Mouse (Mus musculus): ENCODE data around the gene Oxct2a. TPM values are rescaled to one million over a fixed set of nuclear protein-coding genes. Genes with fewer than 3 reads are reported as not detected.
"Not testable (repeated sequence)": the region's sequence is repeated elsewhere in the genome, so short reads cannot be mapped to it uniquely, and the experiment has no call there.

Gene Oxct2a
- total and polyA plus RNA-seq, 3 experiments = 0.04 TPM; not detected in 2

DNA sequence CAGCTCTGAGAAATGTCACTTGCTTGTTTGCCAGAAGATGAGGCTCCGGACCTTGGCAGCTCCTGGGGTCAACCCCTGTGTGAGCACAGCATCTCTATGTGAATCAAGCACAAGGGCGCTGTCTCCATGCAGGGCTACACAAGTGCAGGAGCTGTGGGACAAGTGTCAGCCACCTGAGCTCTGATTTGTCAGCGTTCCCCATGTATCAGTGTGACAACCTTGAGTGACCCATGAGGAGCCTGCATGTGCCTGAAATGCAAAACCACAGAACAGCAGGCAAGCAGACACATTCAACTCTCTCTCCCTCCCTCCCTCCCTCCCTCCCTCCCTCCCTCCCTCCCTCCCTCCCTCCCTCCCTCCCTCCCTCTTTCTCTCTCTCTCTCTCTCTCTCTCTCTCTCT, 4.2 kb upstream of the Oxct2a start:
- Histone ChIP-seq H3K36me3 (ENCODE audit: control insufficient read depth in 1 of 2, insufficient read depth in 2 of 2, low read length in 2 of 2) (no peaks in the 10 kb centered on the region), H3K4me1 (ENCODE audit: control insufficient read depth in 1 of 2, insufficient read depth in 2 of 2, low read length in 2 of 2) (no peaks in the 10 kb centered on the region), H3K79me2 (ENCODE audit: control insufficient read depth, insufficient read depth, low read length, poor library complexity) (no peaks in the 10 kb centered on the region), H3K27me3 (ENCODE audit: control insufficient read depth in 1 of 2, insufficient read depth in 2 of 2, low read length in 2 of 2) (no peaks in the 10 kb centered on the region), H3K4me3 (ENCODE audit: control insufficient read depth in 1 of 2, insufficient read depth in 1 of 2, low read depth in 2 of 2, low read length in 2 of 2) (no peak overlapping the region), H3K9ac (ENCODE audit: control insufficient read depth, low read depth, low read length, poor library complexity, severe bottlenecking) (no peak overlapping the region), H3K27ac (ENCODE audit: control insufficient read depth, low read depth, low read length) (no peak overlapping the region), H3K9me3 (replicated peaks; ENCODE audit: insufficient read depth, low read length) (no peaks in the 10 kb centered on the region)
- TF ChIP-seq POLR2A (IDR thresholded peaks at IDR 0.05; ENCODE audit: control insufficient read depth in 1 of 2, insufficient read depth in 1 of 2, low read depth in 1 of 2, low read length in 2 of 2, poor library complexity in 1 of 2) = no peak
- no peak for TF ChIP-seq TCF12 (IDR thresholded peaks at IDR 0.05; ENCODE audit: low read depth, low read length)
- no peak for TF ChIP-seq SIN3A (IDR thresholded peaks at IDR 0.05; ENCODE audit: low read length)
- TF ChIP-seq ZMIZ1 (IDR thresholded peaks at IDR 0.05; ENCODE audit: low read depth, low read length) = no peak
- TF ChIP-seq POLR2AphosphoS2 (IDR thresholded peaks at IDR 0.05; ENCODE audit: low read length) = no peak
- no peak for TF ChIP-seq NELFE (IDR thresholded peaks at IDR 0.05; ENCODE audit: low read depth, low read length)
- no peak for TF ChIP-seq ELF1 (IDR thresholded peaks at IDR 0.05; ENCODE audit: low read depth, low read length)
- no peak for TF ChIP-seq MYB (IDR thresholded peaks at IDR 0.05; ENCODE audit: low read depth, low read length)
- no peak for TF ChIP-seq MAFK (IDR thresholded peaks at IDR 0.05; ENCODE audit: borderline replicate concordance, low read depth, low read length)
- no peak for TF ChIP-seq ETS1 (IDR thresholded peaks at IDR 0.05; ENCODE audit: low read depth, low read length)
- no peak for TF ChIP-seq RAD21 (IDR thresholded peaks at IDR 0.05; ENCODE audit: low read depth, low read length)
- TF ChIP-seq POLR2AphosphoS5 (IDR thresholded peaks at IDR 0.05; ENCODE audit: borderline replicate concordance, low read depth, low read length) = no peak
- no peak for TF ChIP-seq GABPA (IDR thresholded peaks at IDR 0.05; ENCODE audit: low read depth, low read length)
- no peak for TF ChIP-seq ZNF384 (IDR thresholded peaks at IDR 0.05; ENCODE audit: low read depth, low read length)
- TF ChIP-seq CHD1 (IDR thresholded peaks at IDR 0.05; ENCODE audit: low read depth, low read length) = no peak
- TF ChIP-seq ZKSCAN1 (IDR thresholded peaks at IDR 0.05; ENCODE audit: low read depth, low read length) = no peak
- TF ChIP-seq MEF2A (IDR thresholded peaks at IDR 0.05; ENCODE audit: extremely low read depth, insufficient replicate concordance, low read depth, low read length, poor library complexity, severe bottlenecking) = no peak
- no peak for TF ChIP-seq KAT2A (conservative IDR thresholded peaks at IDR 0.05; ENCODE audit: low read depth, low read length)
- no peak for DNase-seq (ENCODE audit: low read depth, low spot score)

DNA sequence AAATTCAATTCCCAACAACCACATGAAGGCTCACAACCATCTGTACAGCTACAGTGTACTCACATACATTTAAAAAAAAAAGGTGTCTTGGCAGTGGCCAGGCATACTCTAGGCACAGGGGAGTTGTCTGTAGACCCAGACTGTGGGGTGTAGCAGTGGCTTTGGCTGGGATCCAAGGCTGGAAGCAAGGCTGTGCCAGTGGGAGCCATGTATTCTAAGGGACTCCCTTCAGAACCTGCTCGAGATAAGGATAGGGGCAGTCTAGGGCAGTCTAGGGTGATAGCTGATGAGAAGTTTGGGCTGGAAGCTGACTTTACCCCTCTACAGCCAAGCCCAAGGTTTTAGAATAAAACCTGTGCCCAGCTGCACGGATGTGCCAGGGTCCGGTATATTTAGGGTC, 2.7 kb upstream of the Oxct2a start:
- Histone ChIP-seq H3K9me3 (replicated peaks; ENCODE audit: insufficient read depth, low read length) (no peaks in the 10 kb centered on the region), H3K4me3 (ENCODE audit: control insufficient read depth in 1 of 2, insufficient read depth in 1 of 2, low read depth in 2 of 2, low read length in 2 of 2) (no peak overlapping the region), H3K9ac (ENCODE audit: control insufficient read depth, low read depth, low read length, poor library complexity, severe bottlenecking) (no peak overlapping the region), H3K27ac (ENCODE audit: control insufficient read depth, low read depth, low read length) (no peak overlapping the region), H3K4me1 (ENCODE audit: control insufficient read depth in 1 of 2, insufficient read depth in 2 of 2, low read length in 2 of 2) (no peaks in the 10 kb centered on the region), H3K27me3 (ENCODE audit: control insufficient read depth in 1 of 2, insufficient read depth in 2 of 2, low read length in 2 of 2) (no peaks in the 10 kb centered on the region), H3K36me3 (ENCODE audit: control insufficient read depth in 1 of 2, insufficient read depth in 2 of 2, low read length in 2 of 2) (no peaks in the 10 kb centered on the region), H3K79me2 (ENCODE audit: control insufficient read depth, insufficient read depth, low read length, poor library complexity) (no peaks in the 10 kb centered on the region)
- no peak for DNase-seq (ENCODE audit: low read depth, low spot score)
- TF ChIP-seq MAX (IDR thresholded peaks at IDR 0.05; ENCODE audit: low read length) = no peak
- no peak for TF ChIP-seq NELFE (IDR thresholded peaks at IDR 0.05; ENCODE audit: low read depth, low read length)
- no peak for TF ChIP-seq RCOR1 (IDR thresholded peaks at IDR 0.05; ENCODE audit: low read depth, low read length)

DNA sequence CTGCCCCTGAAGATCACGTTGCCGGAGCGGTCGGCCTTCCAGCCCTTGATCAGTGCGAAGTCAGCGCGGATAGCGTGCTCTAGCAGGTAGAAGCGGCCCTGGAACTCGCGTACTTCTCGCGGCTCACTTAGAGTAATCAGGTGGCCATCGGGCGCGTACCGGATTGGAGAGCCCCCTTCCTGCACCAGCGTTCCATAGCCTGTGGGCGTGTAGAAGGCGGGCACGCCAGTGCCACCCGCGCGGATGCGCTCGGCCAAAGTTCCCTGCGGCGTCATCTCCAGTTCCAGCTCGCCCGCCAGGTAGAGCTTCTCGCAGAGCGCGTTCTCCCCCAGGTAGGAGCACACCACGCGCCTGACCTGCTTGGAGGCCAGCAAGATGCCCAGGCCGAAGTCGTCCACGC, 524 bp downstream of the Oxct2a start:
- not testable (repeated sequence) for DNase-seq (ENCODE audit: low read depth, low spot score); H3K9me3 ChIP-seq (replicated peaks; ENCODE audit: insufficient read depth, low read length); H3K9ac ChIP-seq (ENCODE audit: control insufficient read depth, low read depth, low read length, poor library complexity, severe bottlenecking); H3K79me2 ChIP-seq (ENCODE audit: control insufficient read depth, insufficient read depth, low read length, poor library complexity); H3K4me1 ChIP-seq (ENCODE audit: control insufficient read depth in 1 of 2, insufficient read depth in 2 of 2, low read length in 2 of 2); H3K27me3 ChIP-seq (ENCODE audit: control insufficient read depth in 1 of 2, insufficient read depth in 2 of 2, low read length in 2 of 2); H3K36me3 ChIP-seq (ENCODE audit: control insufficient read depth in 1 of 2, insufficient read depth in 2 of 2, low read length in 2 of 2); H3K27ac ChIP-seq (ENCODE audit: control insufficient read depth, low read depth, low read length); H3K4me3 ChIP-seq (ENCODE audit: control insufficient read depth in 1 of 2, insufficient read depth in 1 of 2, low read depth in 2 of 2, low read length in 2 of 2)
